Mouse (Mus musculus): ENCODE results near the gene Ccdc113. TPM values are rescaled to one million over a fixed set of nuclear protein-coding genes. Genes with fewer than 3 reads are reported as not detected.
"Not testable (repeated sequence)": the region's sequence is repeated elsewhere in the genome, so short reads cannot be mapped to it uniquely, and the experiment has no call there.

Gene Ccdc113
- polyA plus RNA-seq, 1 experiment: not detected

GRCm38 (mm10) chr8:95596841-95597241, 63.0 kb downstream of the Ccdc113 start:
- no peak for TF ChIP-seq POLR2A (IDR thresholded peaks at IDR 0.05; ENCODE audit: low read depth, low read length)
- TF ChIP-seq CTCF (IDR thresholded peaks at IDR 0.05; ENCODE audit: extremely low read depth, insufficient read depth, insufficient read length, insufficient replicate concordance): no peak
- 63% methylated on average over 4 of the region's 4 CpGs for WGBS
- no peak for DNase-seq (ENCODE audit: low read depth in 1 of 2, low spot score in 2 of 2)
- Histone ChIP-seq H3K4me1 (ENCODE audit: control insufficient read depth, insufficient read depth, insufficient read length) (no peaks in the 10 kb centered on the region), H3K36me3 (ENCODE audit: control insufficient read depth, insufficient read depth, low read length) (no peaks in the 10 kb centered on the region), H3K27me3 (ENCODE audit: control insufficient read depth, insufficient read depth, low read length) (no peaks in the 10 kb centered on the region; the same call in 1 of the 2 replicates), H3K4me3 (ENCODE audit: extremely low read depth, insufficient read depth, insufficient read length) (no peak overlapping the region), H3K27ac (ENCODE audit: insufficient read depth, low read length) (no peak overlapping the region)

GRCm38 (mm10) chr8:95599861-95600260, 66.0 kb downstream of the Ccdc113 start:
- Histone ChIP-seq H3K4me3 (ENCODE audit: extremely low read depth, insufficient read depth, insufficient read length) (no peak overlapping the region), H3K4me1 (ENCODE audit: control insufficient read depth, insufficient read depth, insufficient read length) (no peaks in the 10 kb centered on the region), H3K27me3 (ENCODE audit: control insufficient read depth, insufficient read depth, low read length) (no peaks in the 10 kb centered on the region), H3K36me3 (ENCODE audit: control insufficient read depth, insufficient read depth, low read length) (no peaks in the 10 kb centered on the region), H3K27ac (ENCODE audit: insufficient read depth, low read length) (no peak overlapping the region)
- WGBS: 19% methylated on average over 11 of the region's 11 CpGs
- peak in 1 of 2 experiments; percentile 21 for DNase-seq (ENCODE audit: low read depth in 1 of 2, low spot score in 2 of 2)
- TF ChIP-seq POLR2A (IDR thresholded peaks at IDR 0.05; ENCODE audit: low read depth, low read length): no peak
- peak; percentile 52; the same call in 1 of the 2 replicates for TF ChIP-seq CTCF (IDR thresholded peaks at IDR 0.05; ENCODE audit: extremely low read depth, insufficient read depth, insufficient read length, insufficient replicate concordance)

- no peak for DNase-seq (ENCODE audit: low read depth in 1 of 2, low spot score in 2 of 2)
- Histone ChIP-seq H3K27ac (ENCODE audit: insufficient read depth, low read length) (no peak overlapping the region), H3K4me1 (ENCODE audit: control insufficient read depth, insufficient read depth, insufficient read length) (no peaks in the 10 kb centered on the region), H3K4me3 (ENCODE audit: extremely low read depth, insufficient read depth, insufficient read length) (no peak overlapping the region), H3K27me3 (ENCODE audit: control insufficient read depth, insufficient read depth, low read length) (no peaks in the 10 kb centered on the region), H3K36me3 (ENCODE audit: control insufficient read depth, insufficient read depth, low read length) (no peaks in the 10 kb centered on the region)
- no peak for TF ChIP-seq POLR2A (IDR thresholded peaks at IDR 0.05; ENCODE audit: low read depth, low read length)
- WGBS: 80% methylated on average over 15 of the region's 15 CpGs
Measured at GRCm38 (mm10) chr8:95601306-95601705, 67.4 kb downstream of the Ccdc113 start.

GRCm38 (mm10) chr8:95602168-95602567, 68.3 kb downstream of the Ccdc113 start:
- no peaks in the 10 kb centered on the region for H3K4me1 ChIP-seq (ENCODE audit: control insufficient read depth, insufficient read depth, insufficient read length)
- no peak for TF ChIP-seq POLR2A (IDR thresholded peaks at IDR 0.05; ENCODE audit: low read depth, low read length)
- TF ChIP-seq CTCF (IDR thresholded peaks at IDR 0.05; ENCODE audit: extremely low read depth, insufficient read depth, insufficient read length, insufficient replicate concordance): no peak
- H3K36me3 ChIP-seq (ENCODE audit: control insufficient read depth, insufficient read depth, low read length): no peaks in the 10 kb centered on the region
- H3K27ac ChIP-seq (ENCODE audit: insufficient read depth, low read length): no peak overlapping the region
- H3K4me3 ChIP-seq (ENCODE audit: extremely low read depth, insufficient read depth, insufficient read length): no peak overlapping the region
- WGBS: 71% methylated on average over 2 of the region's 2 CpGs
- no peaks in the 10 kb centered on the region for H3K27me3 ChIP-seq (ENCODE audit: control insufficient read depth, insufficient read depth, low read length)
- DNase-seq (ENCODE audit: low read depth in 1 of 2, low spot score in 2 of 2): no peak

GRCm38 (mm10) chr8:95606509-95606908, 72.6 kb downstream of the Ccdc113 start:
- not testable (repeated sequence) for H3K4me1 ChIP-seq (ENCODE audit: control insufficient read depth, insufficient read depth, insufficient read length); H3K36me3 ChIP-seq (ENCODE audit: control insufficient read depth, insufficient read depth, low read length); H3K4me3 ChIP-seq (ENCODE audit: extremely low read depth, insufficient read depth, insufficient read length); H3K27me3 ChIP-seq (ENCODE audit: control insufficient read depth, insufficient read depth, low read length); DNase-seq (ENCODE audit: low read depth in 1 of 2, low spot score in 2 of 2); H3K27ac ChIP-seq (ENCODE audit: insufficient read depth, low read length)
- 12% methylated on average over 4 of the region's 5 CpGs for WGBS

GRCm38 (mm10) chr8:95607210-95607609, 73.3 kb downstream of the Ccdc113 start:
- WGBS: 50% methylated on average over 9 of the region's 9 CpGs
- H3K4me1 ChIP-seq (ENCODE audit: control insufficient read depth, insufficient read depth, insufficient read length): no peaks in the 10 kb centered on the region
- no peaks in the 10 kb centered on the region for H3K27me3 ChIP-seq (ENCODE audit: control insufficient read depth, insufficient read depth, low read length)
- TF ChIP-seq CTCF (IDR thresholded peaks at IDR 0.05; ENCODE audit: extremely low read depth, insufficient read depth, insufficient read length, insufficient replicate concordance) (no peak), POLR2A (IDR thresholded peaks at IDR 0.05; ENCODE audit: low read depth, low read length) (no peak)
- no peak for DNase-seq (ENCODE audit: low read depth in 1 of 2, low spot score in 2 of 2)
- H3K4me3 ChIP-seq (ENCODE audit: extremely low read depth, insufficient read depth, insufficient read length): no peak overlapping the region
- H3K36me3 ChIP-seq (ENCODE audit: control insufficient read depth, insufficient read depth, low read length): no peaks in the 10 kb centered on the region
- no peak overlapping the region for H3K27ac ChIP-seq (ENCODE audit: insufficient read depth, low read length)

Other genes starting within 250 kb of the Ccdc113 start
- 0.16 and 0.40 TPM in 2 replicates for gene Cngb1, start 227.5 kb upstream of the Ccdc113 start, polyA plus RNA-seq (2012; rRNA removed)
- gene Tepp, start 223.5 kb upstream of the Ccdc113 start, polyA plus RNA-seq (2012; rRNA removed): 0.26 and 0.39 TPM in 2 replicates
- 9.1 and 11.4 TPM in 2 replicates for gene Zfp319, start 202.1 kb upstream of the Ccdc113 start, polyA plus RNA-seq (2012; rRNA removed)
- gene Usb1, start 201.8 kb upstream of the Ccdc113 start, polyA plus RNA-seq (2012; rRNA removed): 27.4 and 32.1 TPM in 2 replicates
- 2.5 and 3.7 TPM in 2 replicates for gene Mmp15, start 181.8 kb upstream of the Ccdc113 start, polyA plus RNA-seq (2012; rRNA removed)
- 21.7 and 33.3 TPM in 2 replicates for gene Cfap20, start 99.2 kb upstream of the Ccdc113 start, polyA plus RNA-seq (2012; rRNA removed)
- gene Csnk2a2, start 44.0 kb upstream of the Ccdc113 start, polyA plus RNA-seq (2012; rRNA removed): 10.3 and 12.9 TPM in 2 replicates
- gene Prss54, start 42.3 kb downstream of the Ccdc113 start, polyA plus RNA-seq (2012; rRNA removed): not detected in 2 replicates
- 1.8 and 2.1 TPM in 2 replicates for gene Gins3, start 99.4 kb downstream of the Ccdc113 start, polyA plus RNA-seq (2012; rRNA removed)
- 1.2 and 2.0 TPM in 2 replicates for gene Ndrg4, start 142.9 kb downstream of the Ccdc113 start, polyA plus RNA-seq (2012; rRNA removed)
- 7.2 and 10.2 TPM in 2 replicates for gene Setd6, start 181.8 kb downstream of the Ccdc113 start, polyA plus RNA-seq (2012; rRNA removed)